Mouse (Mus musculus) inflammation-experienced regulatory T-cells, adult 6 months (primary cell): Measurements from ENCODE around the gene Sumf1. TPM values are rescaled to one million over a fixed set of nuclear protein-coding genes. Genes with fewer than 3 reads are reported as not detected.

Experiments used
- ATAC-seq: one replicate; pipeline ENCODE4 v1.8.0; 2017
- polyA plus RNA-seq, 3 experiments: library from polyadenylated mRNA; unstranded; fragments of 100-300 nt; shearing (Covaris generic); gene quantifications; one replicate each; pipeline ENCODE4 v1.2.1; 2017

Gene Sumf1
- polyA plus RNA-seq, 3 experiments from 2014 or later: 5.5 to 8.2 (median 5.8) TPM

DNA sequence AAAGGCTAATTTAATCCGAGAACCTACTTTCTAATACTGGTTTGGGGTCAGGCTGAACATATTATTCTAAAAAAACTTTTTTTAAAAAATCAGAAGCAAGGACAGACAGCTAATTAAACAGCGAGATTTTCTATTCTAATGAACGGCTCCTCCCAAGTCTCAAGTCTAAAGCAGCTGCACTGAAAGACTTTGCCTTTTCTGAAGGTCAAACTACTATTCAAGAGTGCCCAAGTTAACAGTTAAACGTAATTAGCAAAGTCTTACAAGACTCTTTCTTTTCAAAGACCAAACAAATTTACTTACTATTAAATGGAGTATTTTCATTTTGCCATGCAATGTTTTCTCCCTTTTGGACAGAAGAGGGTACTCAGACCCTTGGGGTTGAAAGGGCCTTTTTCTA lies 20.8 kb upstream of the Sumf1 start:
- ATAC-seq: no peak

DNA sequence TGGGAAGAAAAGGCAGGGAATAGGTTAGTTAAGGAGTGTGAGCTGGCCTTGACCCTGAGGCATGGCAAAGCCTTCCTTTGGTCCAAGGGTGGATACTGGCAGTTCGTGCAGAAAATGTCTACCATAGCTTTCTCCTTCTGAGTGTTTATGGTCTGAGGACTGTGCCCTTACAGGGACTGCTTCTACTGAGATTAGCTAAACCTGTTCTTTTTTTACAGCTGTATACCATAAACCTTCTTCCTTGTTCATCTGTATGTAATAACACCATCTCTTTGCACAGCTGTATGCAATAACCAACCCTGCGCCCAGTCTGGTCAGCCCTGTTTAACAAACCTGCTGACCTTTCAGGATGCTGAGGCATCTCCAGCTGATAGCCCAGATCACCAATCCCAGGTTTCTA lies 18.9 kb upstream of the Sumf1 start:
- ATAC-seq: no peak

DNA sequence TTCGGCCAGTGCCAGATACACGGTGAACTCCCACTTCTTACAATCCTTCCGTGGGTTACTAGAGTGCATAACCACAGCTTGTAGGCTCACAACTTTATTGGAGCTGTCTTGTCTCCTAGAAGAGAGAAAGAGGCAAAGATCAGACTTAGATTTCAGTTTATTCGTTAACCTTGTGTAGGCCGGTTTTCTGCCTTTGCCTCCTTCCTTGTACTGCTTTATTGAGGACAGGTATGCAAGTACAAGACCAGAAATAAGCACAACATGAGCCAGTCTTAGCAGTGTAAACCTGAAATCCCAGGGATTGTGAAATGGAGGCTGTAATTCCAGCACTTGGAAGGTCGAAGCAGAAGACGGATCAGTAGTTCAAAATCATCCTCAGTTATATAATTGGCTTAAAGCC lies 12.9 kb upstream of the Sumf1 start:
- ATAC-seq: no peak

DNA sequence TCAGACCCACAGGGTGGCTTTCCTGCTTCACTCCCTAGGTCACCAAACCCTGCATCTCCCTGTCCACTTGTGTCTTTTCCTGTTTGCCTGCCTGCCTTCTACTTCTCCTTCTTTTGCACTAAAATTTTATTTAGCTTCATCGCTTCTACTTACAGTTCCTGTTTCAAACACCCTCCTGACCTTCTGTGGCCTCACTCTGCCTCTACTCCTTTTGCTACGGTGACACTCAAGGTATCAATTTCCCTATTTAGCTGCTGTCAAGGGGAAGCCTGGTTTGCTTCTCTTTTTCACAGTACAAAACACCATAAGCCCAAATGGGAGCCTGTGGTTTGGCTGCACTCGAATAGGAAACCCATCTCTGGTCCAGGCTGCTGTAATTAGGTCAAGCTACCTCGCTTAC lies 11.7 kb upstream of the Sumf1 start:
- no peak for ATAC-seq

DNA sequence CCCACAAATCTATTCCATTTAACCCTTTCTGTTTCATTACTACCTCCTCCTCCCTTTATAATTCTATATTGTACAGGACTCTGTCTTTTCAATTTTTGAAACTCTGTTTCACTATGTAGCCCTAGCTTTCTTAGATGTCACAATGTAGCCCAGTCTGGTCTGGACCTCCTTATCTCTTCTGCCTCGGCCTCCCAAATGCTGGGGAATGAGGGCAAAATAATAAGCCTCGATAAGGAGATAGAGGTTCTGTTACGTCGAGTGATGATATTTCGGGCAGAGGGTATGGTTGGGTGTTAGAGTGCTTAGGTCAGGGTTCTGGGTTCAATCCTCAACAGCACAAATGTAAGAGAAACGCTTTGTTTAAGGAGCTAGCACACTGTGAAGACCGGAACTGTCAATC lies 11.3 kb upstream of the Sumf1 start:
- no peak for ATAC-seq

DNA sequence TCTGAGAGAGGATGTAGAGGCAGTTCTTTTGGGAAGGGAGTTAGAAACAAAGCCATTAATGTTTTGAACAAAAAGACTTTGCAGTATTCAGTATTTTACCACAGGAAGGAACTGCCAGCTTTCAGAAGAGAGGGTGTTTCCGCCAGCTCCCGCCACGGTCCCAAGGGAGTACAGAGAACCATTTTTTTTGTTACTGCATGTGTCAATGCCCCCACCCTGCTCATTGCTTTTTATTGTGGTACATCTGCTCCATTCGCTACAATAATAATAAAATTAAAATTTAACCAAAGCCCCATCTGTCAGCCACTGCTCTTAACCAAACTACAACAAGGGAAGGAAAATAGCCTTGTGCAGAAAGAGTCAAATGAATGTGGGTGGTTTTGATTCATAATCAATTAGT lies 7.2 kb upstream of the Sumf1 start:
- no peak for ATAC-seq

DNA sequence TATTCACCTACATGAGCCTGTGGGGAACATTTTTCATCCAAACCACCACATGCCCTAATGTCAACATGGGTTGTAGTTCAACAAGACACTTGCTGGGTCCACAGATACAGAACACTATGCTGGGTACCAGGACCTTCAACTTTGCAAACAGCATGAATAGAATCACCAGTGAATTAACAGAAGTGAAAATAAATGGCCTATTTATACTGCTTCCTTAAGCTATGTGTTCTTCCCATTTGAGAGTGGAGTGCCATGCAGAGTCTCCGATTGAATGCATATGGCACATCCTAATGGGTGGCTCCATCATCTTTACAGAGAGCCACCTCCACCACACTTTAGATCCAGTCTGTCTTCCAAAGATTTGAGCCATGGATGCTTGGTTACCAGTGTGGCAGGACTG lies 5.3 kb upstream of the Sumf1 start:
- ATAC-seq: no peak

DNA sequence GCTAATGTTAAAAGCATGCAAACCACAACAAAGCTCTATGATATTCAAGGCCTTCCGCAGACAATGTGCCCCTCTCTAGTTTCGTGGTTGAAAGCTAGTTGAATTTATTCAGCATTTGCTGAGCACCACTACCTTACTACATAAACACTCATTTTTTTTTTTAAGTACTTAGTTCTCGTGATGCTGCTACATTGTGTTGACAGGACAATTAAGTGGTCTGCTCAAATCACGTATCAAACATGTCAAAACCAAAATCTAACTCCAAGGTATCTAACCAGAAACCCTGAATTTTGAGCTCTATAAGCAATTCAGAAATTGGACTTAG lies 265 bp upstream of the Sumf1 start:
- no peak for ATAC-seq

DNA sequence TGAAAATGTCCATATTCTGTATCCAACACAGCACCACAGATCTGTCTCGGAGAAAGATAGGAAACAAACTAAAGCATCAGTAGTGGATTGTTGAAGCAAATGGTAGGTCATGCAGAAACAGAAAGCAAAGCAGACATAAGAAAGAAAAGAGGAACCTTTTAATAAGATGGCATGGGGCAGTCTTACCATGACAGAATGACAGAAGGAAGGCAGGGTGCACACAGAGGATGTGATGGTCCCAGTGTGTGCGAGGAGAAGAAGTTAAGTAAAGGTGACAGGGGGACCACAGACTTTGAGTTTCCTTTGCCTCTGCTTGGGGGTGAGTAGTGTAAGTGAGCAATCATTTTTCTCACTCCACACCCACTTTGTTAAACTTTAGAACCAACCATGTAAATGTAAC lies 6.3 kb downstream of the Sumf1 start:
- no peak for ATAC-seq

DNA sequence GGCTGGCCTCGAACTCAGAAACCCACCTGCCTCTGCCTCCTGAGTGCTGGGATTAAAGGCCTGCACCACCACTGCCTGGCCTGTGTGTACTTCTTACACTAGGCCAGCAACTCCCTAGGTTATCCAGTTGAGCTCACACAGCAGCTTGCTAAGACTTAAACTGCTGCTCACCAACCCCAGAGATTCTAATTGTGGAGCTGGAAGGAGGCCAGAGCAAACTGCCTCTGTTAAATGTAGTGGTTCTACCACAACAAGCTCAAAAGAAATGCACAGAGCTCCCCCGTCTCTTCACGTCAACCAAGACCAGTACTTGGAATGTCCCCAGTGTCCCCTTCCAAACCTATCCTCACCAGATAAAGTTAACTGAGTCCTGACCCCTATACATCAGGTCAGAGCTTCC lies 11.2 kb downstream of the Sumf1 start:
- ATAC-seq: no peak

DNA sequence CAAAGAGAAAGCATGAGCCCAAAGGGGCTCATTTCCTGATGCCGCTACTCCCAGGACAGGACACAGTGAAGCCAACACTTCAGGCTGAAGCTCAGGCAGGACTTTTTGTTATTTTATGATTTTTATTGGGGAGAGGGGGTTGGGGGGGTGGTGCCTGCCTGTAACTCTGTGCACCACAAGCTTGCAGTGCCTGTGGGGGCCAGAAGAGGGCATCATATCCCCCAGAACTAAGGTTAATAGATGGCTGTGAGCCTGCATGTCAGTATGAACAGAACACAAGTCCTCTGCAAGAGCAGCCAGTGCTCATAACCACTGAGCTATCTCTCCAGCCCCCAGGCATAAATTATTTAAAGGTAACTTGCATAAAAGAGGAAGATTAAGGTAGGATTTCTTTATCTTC lies 13.2 kb downstream of the Sumf1 start:
- no peak for ATAC-seq

DNA sequence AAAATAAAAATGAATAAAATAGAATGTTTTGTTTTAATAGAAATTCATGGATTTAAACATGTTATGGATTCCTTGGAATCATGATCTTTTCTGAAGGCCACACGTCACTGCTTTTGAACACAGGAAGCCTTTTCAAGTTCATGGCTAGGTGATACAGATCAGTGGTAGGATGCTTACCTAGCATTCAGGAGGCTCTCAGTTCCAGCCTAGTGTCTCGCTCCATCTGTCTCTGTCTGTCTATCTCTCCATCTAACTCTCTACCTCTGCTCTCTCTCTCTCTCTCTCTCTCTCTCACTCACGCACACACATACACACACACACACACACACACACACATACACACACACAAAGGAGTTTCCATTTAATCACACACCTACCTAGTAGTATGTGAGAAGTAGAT lies 15.9 kb downstream of the Sumf1 start:
- ATAC-seq: peak; percentile 34

DNA sequence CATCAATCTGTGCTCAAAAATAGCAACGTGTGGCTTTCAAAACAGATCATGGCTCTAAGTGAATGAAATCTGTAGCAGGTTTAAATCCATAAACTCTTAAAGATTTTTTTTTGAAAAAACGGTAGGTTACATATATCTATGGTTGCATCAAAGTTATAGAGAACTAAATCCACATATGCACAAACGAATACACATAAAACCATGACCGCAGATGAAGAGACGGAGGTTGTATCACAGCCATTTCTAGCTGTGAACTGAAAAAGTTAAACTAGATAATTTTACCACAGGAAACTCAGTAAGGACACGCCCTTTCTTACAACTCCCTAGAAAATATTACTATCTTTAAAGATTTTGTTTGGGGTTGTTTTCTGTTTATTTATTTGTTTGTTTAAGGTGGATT lies 16.7 kb downstream of the Sumf1 start:
- peak; percentile 15 for ATAC-seq

DNA sequence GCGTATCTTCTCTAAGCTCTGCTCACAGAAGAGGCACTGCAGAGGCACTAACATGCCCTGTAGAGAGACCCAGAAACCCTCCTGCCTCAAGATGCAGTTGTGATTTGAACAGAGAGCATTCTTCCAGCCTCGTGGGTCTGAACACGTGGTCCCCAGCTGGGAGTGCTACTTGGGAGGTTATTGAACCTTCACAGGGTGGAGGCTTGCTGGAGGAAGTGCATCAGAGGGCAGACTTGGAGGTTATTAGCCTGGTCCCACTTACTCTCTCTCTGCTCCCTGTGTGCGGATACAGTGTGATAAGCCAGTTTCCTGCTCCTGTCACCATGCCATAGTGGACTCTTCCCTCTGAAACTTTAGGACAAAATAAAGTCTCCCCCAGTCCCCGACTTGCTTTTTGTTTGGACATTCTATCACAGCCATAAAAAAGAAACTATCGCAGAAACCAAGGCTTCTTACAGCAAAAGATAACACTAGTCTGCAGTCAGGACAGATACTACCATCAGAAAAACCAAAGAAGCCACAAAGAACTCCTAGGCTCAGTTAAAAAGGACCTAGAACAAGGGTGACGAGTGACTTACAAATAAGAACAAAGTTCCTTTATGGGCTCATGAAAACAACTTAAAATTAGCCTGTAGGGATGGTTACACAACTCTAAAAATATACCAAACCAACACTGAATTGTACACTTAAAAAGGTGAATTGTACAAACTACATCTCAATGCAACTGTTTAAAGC lies 17.3 kb downstream of the Sumf1 start:
- peak; percentile 12 for ATAC-seq

DNA sequence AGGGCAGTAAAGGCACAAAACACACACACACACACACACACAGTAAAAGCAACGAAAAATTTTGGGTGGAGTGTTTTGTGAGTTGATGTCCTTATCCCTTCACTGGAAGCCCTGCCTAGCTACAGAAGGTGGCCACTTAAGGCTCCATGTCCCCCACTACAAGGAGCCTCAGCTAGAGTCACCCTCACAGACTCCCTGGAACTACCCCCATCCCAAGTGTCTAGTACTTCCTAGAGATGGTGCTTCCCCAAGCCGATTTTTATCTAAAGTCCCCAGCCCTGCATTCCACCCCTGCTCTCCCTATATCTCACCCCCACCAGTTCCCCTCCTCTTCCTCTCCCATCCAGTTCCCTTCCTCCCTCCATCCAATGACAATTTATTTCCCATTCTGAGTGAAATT lies 19.8 kb downstream of the Sumf1 start:
- no peak for ATAC-seq

DNA sequence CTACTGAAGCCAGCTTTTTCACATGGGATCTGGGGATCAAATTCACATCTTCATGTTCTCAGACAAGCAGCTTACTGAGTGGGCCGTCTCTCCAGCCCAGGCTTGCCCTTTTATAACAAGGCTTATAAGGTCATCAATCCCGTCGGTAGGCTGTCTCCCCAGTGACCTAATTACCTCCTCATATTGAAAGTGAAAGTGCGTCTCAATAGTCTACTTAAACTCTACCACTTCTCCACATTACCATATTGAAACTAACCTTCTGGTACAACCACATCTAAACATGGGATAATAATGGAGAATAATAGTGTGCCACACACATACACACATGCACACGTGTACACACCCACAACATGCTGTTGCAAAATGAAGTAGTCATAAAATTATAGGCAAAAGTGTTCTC lies 20.4 kb downstream of the Sumf1 start:
- peak; percentile 90 for ATAC-seq

DNA sequence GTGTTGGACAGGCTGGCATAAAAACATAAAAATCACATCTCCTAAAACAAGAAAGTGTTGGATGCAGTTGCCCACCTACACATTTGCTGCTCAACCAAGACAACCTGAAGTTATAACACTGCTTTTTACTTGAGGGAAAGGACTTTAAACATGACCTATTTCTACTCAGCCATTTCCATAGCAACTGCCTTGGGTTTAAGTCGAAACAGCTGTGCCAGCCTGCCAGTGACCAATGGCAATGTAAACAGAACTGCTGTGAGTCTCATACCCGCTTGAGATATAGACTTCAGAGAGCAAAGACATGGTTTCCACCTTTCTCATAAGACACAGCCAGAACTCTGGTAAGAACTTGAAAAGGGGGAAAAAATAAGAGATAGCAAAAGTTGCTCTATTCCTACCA lies 24.8 kb downstream of the Sumf1 start:
- ATAC-seq: no peak

DNA sequence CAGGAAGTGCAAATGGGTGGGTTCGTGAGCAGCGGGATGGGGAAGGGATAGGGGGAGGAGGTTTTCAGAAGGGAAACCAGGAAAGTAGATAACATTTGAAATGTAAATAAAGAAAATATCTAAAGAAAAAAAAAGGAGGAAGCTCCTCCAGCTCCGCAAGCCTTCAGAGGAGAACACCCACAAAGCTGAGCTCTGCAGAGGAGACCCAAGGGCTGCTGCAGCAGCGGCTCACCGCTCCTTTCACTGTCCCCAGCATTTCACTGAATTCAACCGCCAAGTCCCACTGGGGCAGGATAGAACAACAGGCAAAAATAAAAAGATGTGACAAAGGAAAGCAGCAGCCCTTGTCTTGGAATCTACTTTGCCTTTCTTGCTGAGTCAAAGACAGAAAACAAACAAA lies 28.5 kb downstream of the Sumf1 start:
- ATAC-seq: no peak

DNA sequence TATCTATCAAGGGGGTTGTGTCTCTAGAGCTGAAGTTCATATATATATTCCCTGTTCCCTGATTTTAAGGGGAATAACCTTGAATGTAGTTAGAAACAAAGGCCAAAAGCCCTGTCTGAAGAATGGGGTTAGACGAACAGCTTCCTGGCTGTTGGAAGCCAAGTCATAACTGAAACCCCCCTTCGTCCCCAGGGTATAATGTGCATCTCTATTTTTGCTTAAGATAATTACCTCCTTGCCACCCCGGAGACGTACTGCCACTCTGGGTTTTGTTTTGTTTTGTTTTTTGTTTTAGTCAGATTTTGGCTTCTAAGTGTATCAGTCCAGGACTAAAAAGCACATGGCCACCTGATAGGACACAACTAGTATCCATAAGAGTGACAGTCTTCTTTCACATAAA lies 31.1 kb downstream of the Sumf1 start:
- ATAC-seq: no peak

DNA sequence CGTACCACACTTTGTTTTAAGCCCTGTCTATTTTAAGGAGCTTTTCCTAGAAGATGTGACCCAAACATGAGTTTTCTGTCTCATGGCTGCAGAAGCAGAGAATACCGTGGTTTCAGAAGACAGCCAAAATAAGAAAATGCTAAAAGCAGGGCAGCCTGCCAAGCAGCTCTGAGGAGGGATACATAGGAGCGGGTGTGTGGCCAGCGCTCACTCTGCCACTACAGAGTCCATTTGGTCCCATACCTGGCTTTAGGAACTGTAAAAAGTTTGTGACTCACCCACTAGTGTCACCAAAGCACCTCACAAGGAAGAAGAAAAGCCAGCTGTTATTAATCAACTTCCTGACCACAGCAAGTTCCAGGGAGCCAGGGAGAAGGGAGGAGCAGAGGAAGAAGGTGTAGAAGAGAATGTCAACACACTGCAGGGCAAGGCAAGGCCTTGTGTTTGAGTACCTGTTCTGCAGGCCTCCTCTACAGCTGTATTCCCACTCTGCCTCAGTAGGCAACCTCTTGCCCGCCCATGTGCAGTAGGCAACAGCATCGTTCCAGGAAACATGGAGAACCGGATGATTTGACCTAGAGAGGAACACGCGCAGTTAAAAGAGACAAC lies 32.6 kb downstream of the Sumf1 start:
- ATAC-seq: no peak

DNA sequence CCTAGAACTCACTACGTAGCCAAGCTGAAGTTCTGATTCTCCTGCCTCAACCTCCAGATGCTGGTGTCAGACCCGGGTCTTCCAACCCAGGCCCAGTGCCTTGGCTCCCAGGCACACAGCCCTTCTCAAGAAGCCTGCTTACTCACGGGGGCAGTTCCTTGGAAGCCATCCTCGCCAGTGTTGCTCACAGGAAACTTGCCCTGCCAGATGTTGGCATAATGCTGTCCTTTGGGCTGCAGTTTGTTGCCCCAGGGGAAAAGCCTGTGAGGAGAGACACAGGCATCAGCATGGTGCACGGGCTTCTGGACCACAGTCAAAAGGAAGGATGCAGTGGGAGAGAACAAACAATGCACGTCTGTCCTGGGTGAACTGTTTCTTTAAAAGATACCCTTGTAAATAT lies 33.3 kb downstream of the Sumf1 start:
- ATAC-seq: no peak

DNA sequence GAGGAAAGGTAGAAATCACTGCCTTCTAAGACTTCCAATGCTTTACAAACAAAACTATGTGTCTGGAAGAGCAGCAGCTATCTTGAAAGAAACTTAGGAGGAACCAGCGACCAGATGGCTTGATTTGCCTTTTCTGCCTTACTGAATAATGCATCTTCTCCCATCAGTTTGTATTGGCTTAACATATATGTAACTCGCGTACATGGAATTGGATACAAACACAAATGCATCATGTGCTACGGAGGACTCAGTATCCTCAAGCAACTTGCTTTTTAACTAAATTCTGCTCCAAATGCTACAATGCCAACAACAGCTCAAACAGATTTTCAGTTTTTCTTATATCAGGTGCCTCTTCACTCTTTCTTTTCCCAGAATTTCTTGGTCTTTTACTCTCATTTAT lies 36.1 kb downstream of the Sumf1 start:
- ATAC-seq: no peak

DNA sequence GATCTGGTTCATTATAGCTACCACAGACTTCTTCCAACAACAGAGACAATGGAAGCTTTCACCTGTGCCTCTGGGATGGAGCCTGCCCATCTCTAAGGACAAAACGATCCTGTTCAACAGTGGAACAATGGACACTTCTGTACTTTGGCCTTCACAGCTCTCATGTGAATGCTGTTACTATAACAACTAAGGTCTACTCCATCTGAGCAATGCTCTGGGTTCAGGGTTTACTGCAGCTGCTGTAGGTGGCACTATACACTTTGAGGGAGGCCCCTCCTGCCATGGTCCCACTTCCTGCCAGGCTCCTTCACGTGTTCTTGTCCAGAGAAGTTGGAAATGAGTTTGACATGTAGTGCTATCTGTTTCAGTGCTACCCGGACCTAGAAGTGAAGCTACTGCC lies 36.9 kb downstream of the Sumf1 start:
- ATAC-seq: no peak

DNA sequence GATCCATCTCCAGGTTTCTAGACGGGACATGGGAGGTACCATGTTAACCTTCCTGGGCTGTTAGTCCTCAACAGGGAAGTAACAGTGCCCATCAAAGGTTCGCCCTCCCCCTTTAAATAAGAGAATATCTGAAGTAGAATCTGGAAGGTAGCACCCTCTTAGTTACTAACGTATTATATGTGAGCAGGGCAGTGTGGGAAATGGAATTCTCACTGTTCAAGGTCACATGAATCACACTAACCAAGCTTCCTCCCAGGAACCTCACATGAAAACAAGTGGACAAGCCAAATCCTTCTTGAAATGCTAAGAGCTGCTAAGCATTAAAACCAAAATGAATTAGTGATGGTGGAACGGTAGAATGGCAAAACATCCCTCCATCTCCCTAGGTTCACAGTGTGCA lies 38.7 kb downstream of the Sumf1 start:
- no peak for ATAC-seq

DNA sequence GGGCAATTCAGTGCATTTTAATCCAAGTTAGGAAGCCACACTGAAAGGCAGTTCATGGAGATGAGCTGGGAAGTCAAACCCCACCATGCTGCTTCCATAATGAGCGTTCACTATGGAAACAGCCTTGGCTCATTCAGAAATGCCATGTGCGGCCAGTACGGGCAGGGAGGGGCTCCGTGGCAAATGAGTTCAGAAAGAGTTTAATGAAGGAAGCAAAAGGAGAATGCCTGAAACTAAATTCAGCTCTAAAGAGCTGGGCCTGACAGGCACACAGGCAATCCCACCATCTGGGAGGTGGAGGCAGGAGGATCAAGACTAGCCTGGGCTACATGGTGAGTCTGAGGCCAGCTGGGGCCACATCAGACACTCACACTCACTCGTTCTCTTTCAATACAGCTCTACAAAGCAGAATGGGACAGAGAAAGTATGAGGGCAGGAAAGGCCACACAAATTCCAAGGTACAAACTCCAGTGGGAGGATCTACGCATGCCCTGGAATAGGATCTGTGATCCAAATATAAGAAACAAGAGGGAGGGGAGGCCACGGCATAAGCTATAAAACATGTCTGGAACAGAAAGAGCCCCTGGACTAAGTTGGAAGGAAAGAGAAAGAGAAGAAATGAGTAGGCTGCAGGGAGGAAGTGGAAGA lies 39.3 kb downstream of the Sumf1 start:
- no peak for ATAC-seq
